Mouse (Mus musculus) kidney, adult 8-10 months (tissue): ENCODE results near the gene Stt3b.

Source experiments
- DNase-seq, 2 experiments: peaks; one replicate each; pipeline ENCODE4 v3.0.0; 2022

The Stt3b gene

GRCm38 (mm10) chr9:115261456-115261855 lies 48.8 kb downstream of the Stt3b start:
- DNase-seq = peak in 1 of 2 experiments; percentile 19

- no peak for DNase-seq
Measured at GRCm38 (mm10) chr9:115260464-115260863, 49.8 kb downstream of the Stt3b start.

GRCm38 (mm10) chr9:115259866-115260265 lies 50.4 kb downstream of the Stt3b start:
- no peak for DNase-seq

DNA sequence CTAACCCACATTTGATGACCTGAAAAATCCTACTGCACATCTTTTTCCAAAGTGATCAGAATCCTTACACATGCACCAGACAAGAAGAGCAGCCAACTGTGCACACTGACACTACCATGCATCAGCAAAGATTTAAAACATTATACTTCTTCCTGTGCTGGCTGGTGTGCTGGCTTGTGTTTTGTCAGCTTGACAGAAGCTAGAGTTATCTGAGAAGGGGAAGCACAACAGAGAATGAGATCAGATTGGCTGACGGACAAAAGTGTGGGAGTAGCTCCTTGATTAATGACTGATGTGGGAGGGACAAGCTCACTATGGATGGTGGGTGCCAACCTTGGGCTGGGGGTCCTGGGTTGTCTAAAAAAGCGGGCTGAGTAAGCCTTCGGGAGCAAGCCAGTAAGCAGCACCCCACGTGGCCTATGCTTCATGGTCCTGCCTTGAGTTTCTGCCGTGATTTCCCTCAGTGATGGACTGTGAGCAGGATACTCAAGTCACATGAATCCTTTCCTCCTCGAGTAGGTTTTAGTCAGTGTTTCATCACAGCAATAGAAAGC lies 52.4 kb downstream of the Stt3b start:
- DNase-seq = no peak

GRCm38 (mm10) chr9:115249145-115249544 lies 61.1 kb downstream of the Stt3b start:
- no peak for DNase-seq

- DNase-seq = no peak
Measured at GRCm38 (mm10) chr9:115245092-115245491, 65.1 kb downstream of the Stt3b start.

DNA sequence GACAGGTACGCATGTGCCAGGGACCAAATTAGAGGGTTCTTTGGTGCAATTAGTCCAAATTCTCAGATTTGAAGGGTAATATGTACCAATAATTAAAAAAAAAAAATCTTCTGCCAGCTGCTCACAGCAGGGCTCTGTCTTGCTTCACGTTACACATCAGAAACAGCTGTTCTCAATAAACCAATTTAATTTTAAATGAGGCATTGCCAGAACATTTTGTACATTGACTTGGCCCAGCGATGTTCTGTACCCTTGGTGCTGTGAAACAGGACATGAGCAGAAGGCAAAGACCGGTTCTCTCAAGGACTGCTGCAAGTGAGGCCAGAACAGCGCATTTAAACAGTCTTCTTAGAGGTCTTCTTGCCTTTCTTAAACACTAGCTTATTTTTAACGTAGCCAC lies 66.6 kb downstream of the Stt3b start:
- DNase-seq = no peak

- DNase-seq = no peak
Measured at GRCm38 (mm10) chr9:115239861-115240260, 70.4 kb downstream of the Stt3b start.

GRCm38 (mm10) chr9:115237943-115238342 lies 72.3 kb downstream of the Stt3b start:
- DNase-seq = no peak

DNA sequence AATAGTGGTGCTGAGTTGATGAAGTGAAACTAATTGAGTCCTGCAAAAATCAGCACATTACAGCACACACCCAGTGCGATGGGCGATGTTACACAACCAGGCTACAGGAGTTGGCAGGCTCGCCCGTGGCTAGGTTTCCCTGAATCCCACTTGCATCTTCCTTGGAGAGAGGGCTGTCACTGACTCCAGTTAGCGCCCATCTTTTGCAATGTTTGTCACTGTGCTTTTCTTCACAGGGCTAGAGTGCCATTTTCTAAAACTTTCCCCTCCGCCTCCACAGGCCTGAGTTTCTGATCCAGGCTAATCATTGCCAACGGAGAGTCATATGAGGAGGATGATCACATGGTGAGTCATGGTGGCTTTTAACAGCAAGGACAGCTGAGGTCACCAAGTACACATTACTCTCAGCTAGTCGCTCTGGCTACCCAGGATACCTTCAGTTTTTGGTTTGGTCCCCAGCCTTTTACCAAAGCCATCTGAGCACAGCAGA lies 73.8 kb downstream of the Stt3b start:
- DNase-seq = peak; percentile 64 to 67

DNA sequence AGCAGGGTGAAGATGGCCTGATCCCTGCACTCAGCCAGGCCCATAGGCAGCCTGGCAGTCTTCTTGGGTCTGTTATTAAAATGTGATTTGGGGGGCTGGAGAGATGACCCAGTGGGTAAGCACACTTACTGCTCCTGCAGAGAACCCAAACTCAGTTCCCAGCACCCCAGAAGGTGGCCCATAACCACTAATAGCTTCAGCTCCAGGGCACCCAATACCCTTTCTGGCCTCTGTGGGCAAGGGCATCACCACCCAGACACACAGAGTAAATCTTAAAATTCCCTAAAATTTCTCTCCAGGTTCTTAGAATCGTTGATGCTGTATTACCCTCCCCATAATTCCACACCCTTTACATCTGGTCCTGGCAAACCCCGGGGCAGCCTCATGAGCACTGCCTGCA lies 75.7 kb downstream of the Stt3b start:
- no peak for DNase-seq

DNA sequence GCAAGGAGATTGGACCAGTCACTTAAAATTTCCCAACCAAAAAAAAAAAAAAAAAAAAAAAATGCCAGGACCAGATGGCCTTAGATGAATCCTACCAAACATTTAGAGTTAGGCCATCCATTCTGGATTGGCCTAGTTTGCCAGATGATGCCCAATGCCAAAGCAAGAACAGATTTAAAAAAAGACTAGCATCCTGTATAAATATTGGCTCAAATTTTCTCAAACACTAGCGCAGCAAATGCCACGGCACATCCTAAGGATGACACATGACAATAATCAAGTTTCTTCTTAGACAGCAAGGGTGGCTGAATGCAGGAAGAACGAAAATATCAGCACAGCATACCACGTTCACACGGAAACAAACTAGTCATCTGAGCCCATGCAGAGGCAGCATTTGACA lies 76.5 kb downstream of the Stt3b start:
- no peak for DNase-seq

- DNase-seq = no peak
Measured at GRCm38 (mm10) chr9:115231476-115231875, 78.7 kb downstream of the Stt3b start.

GRCm38 (mm10) chr9:115230141-115230540 lies 80.1 kb downstream of the Stt3b start:
- no peak for DNase-seq

- no peak for DNase-seq
Measured at GRCm38 (mm10) chr9:115229676-115230075, 80.5 kb downstream of the Stt3b start.

GRCm38 (mm10) chr9:115229145-115229544 lies 81.1 kb downstream of the Stt3b start:
- DNase-seq = no peak

- no peak for DNase-seq
Measured at GRCm38 (mm10) chr9:115224744-115225354, 85.4 kb downstream of the Stt3b start.

DNA sequence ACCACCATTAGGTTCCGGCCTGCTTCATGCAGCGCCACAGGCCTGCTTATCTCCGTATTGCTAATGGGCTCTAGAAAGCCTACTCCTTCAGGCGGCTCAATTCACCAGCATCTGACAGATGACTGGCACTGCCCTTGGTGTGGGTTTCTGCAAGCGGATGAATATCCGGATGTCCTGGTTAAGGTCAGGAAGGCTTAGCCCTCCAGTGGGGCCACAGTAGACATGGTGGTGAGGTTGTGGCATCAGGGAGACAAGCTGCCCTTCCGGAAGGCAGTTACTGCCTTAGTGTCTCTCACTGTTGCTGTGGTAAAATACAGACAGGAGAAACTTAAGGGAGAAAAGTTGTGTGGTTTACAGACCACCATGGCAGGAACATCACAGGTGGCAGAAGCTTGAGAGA lies 89.0 kb downstream of the Stt3b start:
- DNase-seq = no peak

- no peak for DNase-seq
Measured at GRCm38 (mm10) chr9:115220466-115220865, 89.8 kb downstream of the Stt3b start.

DNA sequence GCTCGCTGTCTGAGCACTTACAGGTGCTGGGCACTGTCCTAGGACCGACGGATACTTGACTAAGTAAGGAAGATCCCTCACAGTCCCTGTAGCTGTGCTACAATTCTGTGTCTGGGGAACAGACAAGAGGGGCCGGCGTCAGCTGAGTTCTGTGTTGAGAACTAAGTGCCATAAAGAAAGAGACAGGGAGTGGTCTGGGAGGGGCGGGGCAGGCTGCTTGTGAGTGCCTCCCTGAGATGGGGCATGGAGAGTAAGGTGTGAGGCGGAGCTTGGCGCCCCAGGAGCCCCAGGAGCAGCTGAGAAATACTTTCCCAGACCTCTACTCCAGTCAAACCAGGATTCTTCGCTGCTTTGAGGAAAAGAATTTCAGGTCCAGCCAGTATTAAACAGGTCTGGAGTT lies 92.2 kb downstream of the Stt3b start:
- no peak for DNase-seq

GRCm38 (mm10) chr9:115215830-115216701 lies 94.2 kb downstream of the Stt3b start:
- DNase-seq = peak in 1 of 2 experiments; percentile 19

- DNase-seq = no peak
Measured at GRCm38 (mm10) chr9:115214572-115215571, 95.3 kb downstream of the Stt3b start.
